Mouse (Mus musculus) E14TG2a.4 (cell line): ENCODE measurements around the gene Kcnh7.

ENCODE experiments used
- H3K27me3 ChIP-seq: 2 replicates; pipeline ENCODE4 v1.6.1; 2014; ENCODE audit warnings: low read length, control low read depth; ENCODE audit not compliant: insufficient read depth
- H3K36me3 ChIP-seq: 2 replicates; pipeline ENCODE4 v1.6.1; 2014; ENCODE audit warnings: low read length, control low read depth; ENCODE audit not compliant: insufficient read depth
- H3K4me1 ChIP-seq: replicated peaks from 2 replicates; pipeline ENCODE4 v1.6.1; 2014; ENCODE audit warnings: low read depth, low read length, control low read depth
- H3K4me3 ChIP-seq: replicated peaks from 2 replicates; pipeline ENCODE4 v1.5.1; 2014; ENCODE audit warnings: mild to moderate bottlenecking, low read length
- H3K9me3 ChIP-seq: 2 replicates; pipeline ENCODE4 v1.6.1; 2014; ENCODE audit warnings: low read length, control low read depth
- CTCF ChIP-seq: conservative IDR thresholded peaks from 2 replicates; pipeline ENCODE4 v1.5.1; 2014; ENCODE audit warnings: low read length
- NANOG ChIP-seq: IDR thresholded peaks from 2 replicates; pipeline ENCODE4 v1.6.1; 2014; ENCODE audit warnings: borderline replicate concordance, low read length, mixed read lengths
- POU5F1 ChIP-seq: IDR thresholded peaks from 2 replicates; pipeline ENCODE4 v1.6.1; 2014; ENCODE audit warnings: low read length, borderline replicate concordance

Gene Kcnh7

GRCm38 (mm10) chr2:62808813-62809212, 375.3 kb downstream of the Kcnh7 start:
- no peak for TF ChIP-seq POU5F1
- TF ChIP-seq CTCF = no peak
- TF ChIP-seq NANOG = no peak
- Histone ChIP-seq H3K4me3 (no peak overlapping the region), H3K9me3 (no peaks in the 10 kb centered on the region), H3K36me3 (no peaks in the 10 kb centered on the region), H3K27me3 (no peaks in the 10 kb centered on the region), H3K4me1 (no peaks in the 10 kb centered on the region)

- Histone ChIP-seq H3K9me3 (no peaks in the 10 kb centered on the region), H3K27me3 (no peaks in the 10 kb centered on the region), H3K4me1 (no peaks in the 10 kb centered on the region), H3K36me3 (no peaks in the 10 kb centered on the region), H3K4me3 (no peak overlapping the region)
- no peak for TF ChIP-seq POU5F1
- no peak for TF ChIP-seq CTCF
- TF ChIP-seq NANOG = no peak
Observed at GRCm38 (mm10) chr2:62807476-62807882, 376.6 kb downstream of the Kcnh7 start.

- TF ChIP-seq POU5F1 (no peak), CTCF (no peak), NANOG (no peak)
Observed at GRCm38 (mm10) chr2:62806931-62807330, 377.2 kb downstream of the Kcnh7 start.

GRCm38 (mm10) chr2:62804030-62804429, 380.1 kb downstream of the Kcnh7 start:
- no peaks in the 10 kb centered on the region for H3K36me3 ChIP-seq
- no peak for TF ChIP-seq NANOG
- TF ChIP-seq CTCF = no peak
- no peak for TF ChIP-seq POU5F1
- H3K27me3 ChIP-seq = no peaks in the 10 kb centered on the region
- H3K4me3 ChIP-seq = no peak overlapping the region
- H3K9me3 ChIP-seq = no peaks in the 10 kb centered on the region
- no peaks in the 10 kb centered on the region for H3K4me1 ChIP-seq

More at GRCm38 (mm10) chr2:62806931-62807330, 377.2 kb downstream of the Kcnh7 start:
- Histone ChIP-seq H3K27me3 (no peaks in the 10 kb centered on the region), H3K36me3 (no peaks in the 10 kb centered on the region), H3K4me1 (no peaks in the 10 kb centered on the region), H3K9me3 (no peaks in the 10 kb centered on the region), H3K4me3 (no peak overlapping the region)

- Histone ChIP-seq H3K9me3 (no peaks in the 10 kb centered on the region), H3K27me3 (no peaks in the 10 kb centered on the region), H3K4me3 (no peak overlapping the region), H3K36me3 (no peaks in the 10 kb centered on the region), H3K4me1 (no peaks in the 10 kb centered on the region)
- TF ChIP-seq CTCF (no peak), POU5F1 (no peak), NANOG (no peak)
Observed at GRCm38 (mm10) chr2:62784460-62785038, 399.5 kb downstream of the Kcnh7 start.

GRCm38 (mm10) chr2:62746256-62746655, 437.8 kb downstream of the Kcnh7 start:
- Histone ChIP-seq H3K36me3 (no peaks in the 10 kb centered on the region), H3K9me3 (no peaks in the 10 kb centered on the region), H3K27me3 (no peaks in the 10 kb centered on the region), H3K4me3 (no peak overlapping the region), H3K4me1 (no peaks in the 10 kb centered on the region)
- TF ChIP-seq NANOG (no peak), POU5F1 (no peak), CTCF (no peak)

GRCm38 (mm10) chr2:62743098-62743497, 441.0 kb downstream of the Kcnh7 start:
- TF ChIP-seq CTCF (no peak), NANOG (no peak), POU5F1 (no peak)
- Histone ChIP-seq H3K36me3 (no peaks in the 10 kb centered on the region), H3K27me3 (no peaks in the 10 kb centered on the region), H3K9me3 (no peaks in the 10 kb centered on the region), H3K4me3 (no peak overlapping the region), H3K4me1 (no peaks in the 10 kb centered on the region)

- H3K4me3 ChIP-seq = no peak overlapping the region
- no peaks in the 10 kb centered on the region for H3K27me3 ChIP-seq
- no peaks in the 10 kb centered on the region for H3K4me1 ChIP-seq
- no peaks in the 10 kb centered on the region for H3K9me3 ChIP-seq
- no peak for TF ChIP-seq POU5F1
- no peak for TF ChIP-seq CTCF
- TF ChIP-seq NANOG = no peak
- no peaks in the 10 kb centered on the region for H3K36me3 ChIP-seq
Observed at GRCm38 (mm10) chr2:62730671-62731070, 453.4 kb downstream of the Kcnh7 start.

GRCm38 (mm10) chr2:62727732-62728131, 456.4 kb downstream of the Kcnh7 start:
- TF ChIP-seq POU5F1 (no peak), CTCF (no peak), NANOG (no peak)
- no peak overlapping the region for H3K4me3 ChIP-seq
- H3K4me1 ChIP-seq = no peaks in the 10 kb centered on the region
- H3K27me3 ChIP-seq = no peaks in the 10 kb centered on the region
- no peaks in the 10 kb centered on the region for H3K9me3 ChIP-seq
- no peaks in the 10 kb centered on the region for H3K36me3 ChIP-seq
